Mouse (Mus musculus): ENCODE results near the gene Ehd4.

DNA sequence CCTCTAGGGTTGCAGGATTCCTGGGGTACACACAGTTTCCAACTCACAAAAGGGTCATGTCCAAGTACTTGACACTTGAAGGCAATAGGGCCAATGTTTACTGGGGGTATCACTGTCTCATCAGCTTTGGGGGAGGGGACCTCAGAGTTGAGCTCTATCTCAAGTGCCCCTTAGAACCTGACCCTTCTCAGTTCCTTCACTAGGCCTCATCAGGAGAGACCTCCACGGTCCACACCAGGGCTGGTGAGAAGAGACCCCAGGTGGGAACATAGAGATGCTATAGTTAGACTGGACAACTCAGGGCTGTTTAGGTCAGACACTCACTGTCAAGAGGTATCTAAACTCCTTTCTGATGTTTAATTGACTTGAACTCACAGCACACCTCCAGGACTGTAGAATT lies 15.3 kb downstream of the Ehd4 start:
- no peak for TF ChIP-seq GATA1 (IDR thresholded peaks at IDR 0.05; ENCODE audit: borderline replicate concordance, low read length)
- no peak for TF ChIP-seq FLI1 (IDR thresholded peaks at IDR 0.05; ENCODE audit: low read length)

Data from megakaryocyte, embryonic 14.5 days (primary cell).